Mouse (Mus musculus) heart, adult 2 months (tissue): ENCODE data around the gene Gm10198. TPM values are rescaled to one million over a fixed set of nuclear protein-coding genes. Genes with fewer than 3 reads are reported as not detected.

Experiments used
- DNase-seq, 2 experiments: peaks; one replicate each; pipeline ENCODE4 v3.0.0; 2021
- H3K27ac ChIP-seq: fragments of 200-600 bp; 2 replicates; pipeline ENCODE4 v1.8.1; 2022
- H3K27me3 ChIP-seq: fragments of 200-500 bp; 2 replicates; pipeline ENCODE4 v1.6.1; 2012; ENCODE audit warnings: mild to moderate bottlenecking, low read length, inconsistent platforms, mixed read lengths; ENCODE audit not compliant: control insufficient read depth, insufficient read depth
- H3K36me3 ChIP-seq: fragments of 200-500 bp; 2 replicates; pipeline ENCODE4 v1.6.1; 2012; ENCODE audit warnings: low read length, inconsistent platforms; ENCODE audit not compliant: control insufficient read depth, insufficient read depth
- H3K4me1 ChIP-seq: fragments of 200-500 bp; 2 replicates; pipeline ENCODE4 v1.6.1; 2011; ENCODE audit warnings: low read length; ENCODE audit not compliant: control insufficient read depth, insufficient read depth
- H3K4me3 ChIP-seq: fragments of 200-600 bp; 2 replicates; pipeline ENCODE4 v1.8.1; 2022
- H3K79me2 ChIP-seq: fragments of 200-500 bp; replicated peaks from 2 replicates; pipeline ENCODE4 v1.6.1; 2012; ENCODE audit warnings: mild to moderate bottlenecking, inconsistent platforms, low read length, moderate library complexity, mixed read lengths; ENCODE audit not compliant: control insufficient read depth, insufficient read depth
- H3K9ac ChIP-seq: fragments of 200-500 bp; 2 replicates; pipeline ENCODE4 v1.6.1; 2012; ENCODE audit warnings: low read depth, mild to moderate bottlenecking, control low read depth, inconsistent platforms, low read length, mixed read lengths
- CTCF ChIP-seq: fragments of 200-600 bp; IDR thresholded peaks from 2 replicates; pipeline ENCODE4 v1.8.1; 2022; ENCODE audit warnings: antibody characterized with exemption, mild to moderate bottlenecking, moderate library complexity
- EP300 ChIP-seq: fragments of 200-500 bp; IDR thresholded peaks from 2 replicates; pipeline ENCODE4 v1.6.1; 2011; ENCODE audit warnings: low read depth, low read length, control low read depth; ENCODE audit not compliant: insufficient read depth
- POLR2A ChIP-seq: fragments of 200-500 bp; IDR thresholded peaks from 2 replicates; pipeline ENCODE4 v1.6.1; 2011; ENCODE audit warnings: mild to moderate bottlenecking, low read depth, low read length, control low read depth; ENCODE audit not compliant: insufficient read depth
- WGBS: fragments of 180-500 bp; shearing (Covaris S2); methylation state at CpG from one replicate; pipeline ENCODE4 v1.1.7; 2018; 5-methylcytosine and 5-hydroxymethylcytosine counted together
- intact Hi-C: fragments of 180-260 bp; cut with DNase I; formaldehyde crosslinking; loops from one replicate; pipeline ENCODE4 v1.15.1; 2025
- polyA plus RNA-seq: library from polyadenylated mRNA; depleted of rRNA; stranded (reverse); fragments of >200 nt; gene quantifications from 2 replicates; pipeline ENCODE4 v1.2.3, GENCODE M21; 2012; rRNA removed
- total RNA-seq, 2 experiments: library from RNA; stranded (reverse); gene quantifications; 2 replicates each; pipeline ENCODE4 v1.2.3; 2021

Gm10198 gene
- total and polyA plus RNA-seq, 3 experiments, result not detected

DNA sequence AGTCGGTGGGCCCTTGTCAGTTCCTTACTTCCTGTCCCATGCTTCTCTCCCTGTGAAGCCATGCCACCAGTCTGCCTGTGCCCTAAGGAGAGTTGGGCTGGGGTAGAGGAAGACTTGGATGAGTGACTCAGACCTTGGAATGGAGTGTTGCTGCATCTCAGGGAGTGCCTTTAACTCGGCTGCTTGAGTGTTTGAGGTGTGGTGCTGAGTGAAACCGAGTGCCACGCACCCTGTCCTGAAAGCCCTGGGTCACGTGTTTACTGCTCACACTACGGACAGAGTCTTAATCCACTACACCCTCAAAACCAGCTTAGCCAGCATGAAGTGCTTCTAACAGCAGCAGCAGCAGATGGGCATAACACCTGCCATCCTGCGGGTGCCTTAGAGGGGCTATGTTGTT lies 30.5 kb downstream of the Gm10198 start:
- 72% methylated on average over 7 of the region's 7 CpGs for WGBS
- Histone ChIP-seq H3K79me2 (no peaks in the 10 kb centered on the region), H3K27ac (no peak overlapping the region), H3K9ac (no peak overlapping the region), H3K27me3 (no peaks in the 10 kb centered on the region), H3K36me3 (no peaks in the 10 kb centered on the region), H3K4me1 (no peaks in the 10 kb centered on the region), H3K4me3 (no peak overlapping the region)
- TF ChIP-seq EP300 (no peak), CTCF (no peak), POLR2A (no peak)
- DNase-seq, result no peak
- intact Hi-C loops, result no loop called here

DNA sequence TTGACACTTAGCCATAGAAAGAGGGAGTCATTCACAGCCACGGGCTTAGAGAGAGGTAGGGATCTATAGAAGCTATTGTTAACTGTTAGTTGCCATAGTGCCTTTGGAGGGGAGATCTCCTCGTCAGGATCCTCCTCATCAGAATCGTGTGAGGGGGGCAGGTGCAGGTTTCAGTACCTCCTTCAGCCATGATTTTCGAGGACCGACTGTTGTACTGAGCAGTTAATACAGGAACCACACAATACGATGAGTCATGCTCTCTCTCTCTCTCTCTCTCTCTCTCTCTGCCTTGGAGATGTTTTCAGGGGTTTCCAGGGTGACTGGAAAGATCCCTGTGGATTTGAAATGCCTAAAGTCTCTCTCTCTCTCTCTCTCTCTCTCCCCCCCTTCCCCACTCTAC lies 31.5 kb downstream of the Gm10198 start:
- 57% methylated on average over 6 of the region's 6 CpGs for WGBS
- H3K27me3 ChIP-seq, result no peaks in the 10 kb centered on the region
- no peak overlapping the region for H3K27ac ChIP-seq
- no peaks in the 10 kb centered on the region for H3K36me3 ChIP-seq
- H3K4me1 ChIP-seq, result no peaks in the 10 kb centered on the region
- H3K4me3 ChIP-seq, result no peak overlapping the region
- no peak overlapping the region for H3K9ac ChIP-seq
- intact Hi-C loops, result no loop called here
- TF ChIP-seq EP300, result no peak
- H3K79me2 ChIP-seq, result no peaks in the 10 kb centered on the region
- DNase-seq, result no peak

DNA sequence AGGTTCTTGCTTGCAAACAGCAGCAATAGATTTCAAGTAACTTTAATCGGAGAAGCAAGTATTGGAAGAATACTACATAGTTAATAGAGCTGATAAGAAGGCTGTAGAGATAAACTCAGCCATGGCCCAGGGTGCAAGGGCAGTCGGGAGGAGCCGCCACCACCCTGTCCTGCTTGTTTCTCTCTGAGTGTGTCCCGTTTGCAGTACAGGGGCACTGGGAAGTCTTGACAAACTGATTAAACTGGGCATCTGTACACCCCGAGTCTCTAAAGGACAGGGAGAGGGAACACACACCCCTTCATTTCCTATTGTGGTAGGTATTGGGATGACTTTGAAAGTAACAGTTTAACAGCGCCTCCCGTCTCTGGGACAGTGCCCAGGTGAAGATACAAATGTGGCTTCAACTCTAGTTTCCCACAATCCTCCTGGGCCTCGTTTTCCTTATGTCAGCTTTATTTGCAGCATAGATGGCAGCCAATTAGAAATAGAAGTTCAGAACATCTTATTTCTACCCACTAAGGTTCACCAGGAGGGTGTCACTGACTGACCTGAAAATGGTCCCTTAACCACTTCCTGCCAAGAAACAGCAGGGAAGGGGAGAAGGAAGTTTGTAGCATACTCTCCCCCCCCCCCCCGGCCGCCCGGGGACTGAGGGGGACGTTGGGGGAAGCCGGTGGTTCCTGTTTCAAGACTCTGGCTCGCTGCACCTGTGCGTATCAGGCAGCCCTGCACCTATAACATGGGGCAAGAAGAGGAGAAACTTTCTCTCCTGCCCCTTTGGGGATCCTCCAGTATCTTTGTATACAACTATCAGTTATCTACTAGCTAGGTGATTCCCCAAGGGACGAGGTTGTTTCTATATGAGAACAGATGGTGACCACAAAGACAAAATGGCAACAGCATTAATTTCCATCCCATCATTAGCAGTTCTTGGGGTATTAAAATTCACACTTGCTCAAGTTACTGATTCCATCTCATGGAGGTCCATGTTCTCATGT lies 41.9 kb downstream of the Gm10198 start:
- Histone ChIP-seq H3K4me1 (no peaks in the 10 kb centered on the region), H3K79me2 (no peaks in the 10 kb centered on the region), H3K4me3 (no peak overlapping the region), H3K9ac (no peak overlapping the region), H3K27me3 (no peaks in the 10 kb centered on the region), H3K36me3 (no peaks in the 10 kb centered on the region), H3K27ac (no peak overlapping the region)
- no peak for DNase-seq
- intact Hi-C loops, result no loop called here
- WGBS, result 64% methylated on average over 16 of the region's 16 CpGs
- TF ChIP-seq EP300 (no peak), POLR2A (no peak), CTCF (no peak)

DNA sequence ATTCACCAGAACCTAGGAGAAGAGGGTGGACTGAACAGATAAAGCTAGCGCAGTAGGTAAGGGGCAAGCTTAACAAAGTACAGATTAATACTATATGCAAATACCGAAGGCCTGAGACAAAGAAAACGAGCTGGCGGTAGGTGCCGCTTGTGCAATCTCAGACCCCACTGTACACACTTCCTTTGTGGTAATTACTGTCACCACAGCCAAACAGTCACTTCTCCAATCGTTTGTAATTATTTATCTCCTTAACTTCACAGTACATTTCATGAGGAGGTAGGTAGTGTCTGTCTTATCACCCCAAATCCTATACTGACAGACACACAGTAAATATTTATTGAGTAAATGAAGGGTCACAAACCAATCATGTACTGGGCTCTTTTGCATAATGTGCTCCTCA lies 47.7 kb downstream of the Gm10198 start:
- H3K27ac ChIP-seq, result no peak overlapping the region
- no peaks in the 10 kb centered on the region for H3K4me1 ChIP-seq
- intact Hi-C loops, result no loop called here
- H3K4me3 ChIP-seq, result no peak overlapping the region
- no peak overlapping the region for H3K9ac ChIP-seq
- no peak for TF ChIP-seq EP300
- TF ChIP-seq CTCF, result no peak
- TF ChIP-seq POLR2A, result no peak
- H3K27me3 ChIP-seq, result no peaks in the 10 kb centered on the region
- H3K36me3 ChIP-seq, result no peaks in the 10 kb centered on the region
- WGBS, result 75% methylated on average over 6 of the region's 6 CpGs
- DNase-seq, result no peak
- H3K79me2 ChIP-seq, result no peaks in the 10 kb centered on the region

Other genes with a start within 250 kb of the Gm10198 start
- gene Gpbp1, start 102.7 kb upstream of the Gm10198 start, total RNA-seq, result 10 to 100 TPM; 49.1 to 50.9 TPM
- gene Gpbp1, start 102.7 kb upstream of the Gm10198 start, polyA plus RNA-seq, result 4.4 and 11.2 TPM in 2 replicates
- not detected for gene Gm49496, start 42.8 kb upstream of the Gm10198 start, total RNA-seq
- not detected in 2 replicates for gene Gm49496, start 42.8 kb upstream of the Gm10198 start, polyA plus RNA-seq
- gene Mier3, start 88.2 kb downstream of the Gm10198 start, total RNA-seq, result 10 to 100 TPM; 13.1 to 14.6 TPM
- gene Mier3, start 88.2 kb downstream of the Gm10198 start, polyA plus RNA-seq, result 3.3 and 5.2 TPM in 2 replicates
- 10 to 100 TPM; 15.2 to 24.6 TPM for gene Map3k1, start 216.2 kb downstream of the Gm10198 start, total RNA-seq
- gene Map3k1, start 216.2 kb downstream of the Gm10198 start, polyA plus RNA-seq, result 10.7 and 14.0 TPM in 2 replicates